Mouse (Mus musculus) forelimb bud, embryonic 11.5 days (tissue): Measurements from ENCODE around the gene Dync1i1.

Source experiments
- DNase-seq: peaks from one replicate; pipeline ENCODE4 v3.0.0-alpha.2; 2012; ENCODE audit warnings: low read depth, low spot score

Gene Dync1i1

DNA sequence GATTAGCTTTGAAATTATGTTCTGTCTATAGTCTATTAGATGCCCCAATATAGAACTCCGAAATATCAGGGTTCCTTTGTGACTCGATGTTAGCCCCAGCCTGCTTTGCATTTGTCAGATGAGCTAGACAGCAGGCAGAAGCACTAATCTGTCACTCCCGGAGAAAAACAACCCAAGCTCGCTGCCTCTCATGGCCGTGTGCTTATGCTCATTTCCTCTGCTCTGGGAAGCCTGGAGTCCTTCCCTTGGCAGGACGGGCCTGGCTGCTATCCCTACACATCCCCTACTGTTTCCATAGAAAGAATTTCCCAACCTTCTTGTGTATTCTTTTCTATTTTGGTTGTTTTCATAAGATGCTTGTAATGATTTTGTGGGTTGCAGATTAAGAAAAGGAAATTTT, 130.1 kb downstream of the Dync1i1 start:
- no peak for DNase-seq

DNA sequence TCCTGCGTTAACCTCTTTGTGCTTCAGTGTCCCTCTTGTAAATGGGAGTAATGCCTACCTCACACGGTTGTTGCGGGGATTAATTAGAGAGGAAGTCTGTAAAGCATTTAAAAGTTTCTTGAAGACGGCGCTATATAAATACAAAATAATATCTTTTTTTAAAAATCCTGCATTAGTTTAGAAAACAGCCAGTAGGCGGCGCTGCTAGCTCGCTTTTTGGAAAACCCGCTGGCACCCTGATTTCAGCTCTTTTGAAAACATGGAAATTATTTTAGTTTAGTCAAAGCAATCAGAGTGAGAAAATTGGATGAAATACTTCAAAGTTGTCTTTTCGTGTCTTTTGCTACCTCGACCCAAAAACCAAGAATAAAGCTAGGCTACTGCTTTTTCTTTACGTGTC, 132.9 kb downstream of the Dync1i1 start:
- peak; percentile 66 for DNase-seq

DNA sequence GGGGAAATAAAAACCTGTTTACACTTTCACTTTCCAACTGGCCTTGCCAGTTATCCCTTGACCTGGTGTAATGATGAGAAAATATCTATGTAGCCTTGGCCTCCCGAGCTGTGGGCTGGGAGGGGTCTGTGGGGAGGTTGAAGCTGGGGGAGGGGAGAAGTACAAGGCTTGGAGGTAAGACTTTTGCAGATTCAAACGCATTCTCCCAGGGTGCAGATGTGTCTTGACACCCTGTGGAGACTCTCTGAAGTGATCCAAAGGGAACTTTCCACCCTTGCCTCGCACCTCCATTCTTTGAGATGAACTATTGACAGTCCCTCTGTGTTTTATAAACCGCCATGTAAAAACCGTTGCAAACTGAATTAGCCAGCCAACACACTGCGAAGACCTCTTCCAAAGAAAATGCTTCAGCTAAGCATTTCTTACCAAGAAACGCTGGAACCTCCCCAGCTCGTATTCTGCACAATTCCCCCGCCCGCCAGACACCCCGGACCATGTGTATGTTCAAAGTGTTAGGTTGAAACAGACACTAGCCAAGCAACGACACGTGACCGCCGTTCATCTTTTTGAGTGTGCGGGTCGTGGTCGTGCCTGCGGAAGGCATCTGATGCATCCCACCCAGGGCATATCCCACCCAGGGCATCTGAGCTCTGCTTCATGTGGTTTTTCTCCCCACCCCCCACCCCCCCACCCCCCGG, 133.6 kb downstream of the Dync1i1 start:
- DNase-seq: peak; percentile 10

DNA sequence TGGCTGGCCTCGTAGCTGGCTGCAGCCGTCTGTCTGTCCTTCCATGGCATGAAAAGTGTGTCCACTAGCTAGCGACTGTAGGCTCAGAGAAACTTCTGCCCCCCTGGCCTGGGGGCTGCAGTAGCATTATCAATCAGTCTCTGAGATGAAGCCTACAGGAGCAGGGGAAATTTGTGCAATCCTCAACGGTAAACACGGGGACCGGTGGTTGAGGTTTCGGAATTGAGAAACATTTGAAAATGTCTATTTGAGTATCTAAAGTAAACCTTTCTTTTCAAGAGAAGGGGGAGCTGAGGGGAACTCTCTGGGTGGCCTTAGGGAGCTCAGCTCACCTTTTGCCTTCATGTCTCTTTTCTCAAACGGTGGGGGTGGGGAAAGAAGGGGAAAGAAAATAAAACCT, 134.2 kb downstream of the Dync1i1 start:
- DNase-seq: no peak

DNA sequence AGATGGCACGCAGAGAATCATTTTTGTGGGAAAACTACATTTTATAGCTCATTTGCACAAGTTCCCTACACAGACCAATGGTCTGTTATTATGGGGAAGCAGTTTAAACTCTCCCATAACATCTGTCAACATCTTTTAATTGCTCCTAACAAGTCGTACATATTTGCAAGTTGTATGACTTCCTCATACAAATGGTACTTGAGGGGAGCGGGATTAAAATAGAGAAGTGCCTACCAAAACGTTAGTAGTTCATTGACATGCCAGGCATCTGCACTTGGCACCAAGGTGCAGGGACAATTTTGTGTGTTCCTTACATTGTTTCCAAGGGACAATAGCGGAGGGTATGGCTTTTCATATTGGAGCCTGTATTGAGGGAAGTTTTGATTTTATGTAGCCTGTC, 140.7 kb downstream of the Dync1i1 start:
- no peak for DNase-seq

DNA sequence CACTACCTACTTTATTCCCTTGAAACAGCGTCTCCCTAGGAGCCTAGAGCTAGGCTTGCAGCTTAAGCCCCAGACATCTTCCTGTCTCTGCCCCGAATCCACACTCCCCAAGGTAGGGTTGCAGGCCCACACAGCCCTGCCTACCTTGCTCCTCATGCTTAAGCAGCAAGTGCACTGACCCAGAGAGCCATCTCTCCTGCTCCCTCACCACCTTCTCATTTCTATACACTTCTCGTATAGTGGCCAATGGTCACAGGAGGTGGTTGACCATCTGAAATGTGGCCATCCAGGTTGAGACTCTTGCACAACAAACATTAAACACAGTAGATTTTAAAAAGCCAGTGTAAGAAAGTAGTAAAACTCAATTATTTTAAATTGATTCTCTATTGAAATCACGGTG, 141.8 kb downstream of the Dync1i1 start:
- DNase-seq: no peak

DNA sequence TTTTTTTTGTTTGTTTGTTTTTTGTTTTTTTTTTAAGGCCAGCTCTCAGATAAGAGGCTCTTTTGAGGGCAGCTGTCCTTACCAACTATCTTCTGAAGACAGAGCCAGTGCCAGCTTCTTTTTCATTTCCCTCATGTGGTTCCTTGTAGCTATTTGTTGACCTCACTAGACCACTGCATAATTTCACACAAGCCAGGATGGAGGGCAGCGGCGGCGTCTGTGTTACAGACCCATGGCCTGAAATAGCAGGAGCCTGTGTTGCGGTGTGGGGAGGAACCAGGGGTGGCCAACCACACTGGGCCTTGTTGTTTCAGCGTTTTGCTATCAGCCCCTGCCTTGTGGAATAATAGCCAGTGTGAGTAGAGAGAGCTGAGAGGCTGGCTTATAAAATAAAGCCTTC, 145.6 kb downstream of the Dync1i1 start:
- DNase-seq: no peak

DNA sequence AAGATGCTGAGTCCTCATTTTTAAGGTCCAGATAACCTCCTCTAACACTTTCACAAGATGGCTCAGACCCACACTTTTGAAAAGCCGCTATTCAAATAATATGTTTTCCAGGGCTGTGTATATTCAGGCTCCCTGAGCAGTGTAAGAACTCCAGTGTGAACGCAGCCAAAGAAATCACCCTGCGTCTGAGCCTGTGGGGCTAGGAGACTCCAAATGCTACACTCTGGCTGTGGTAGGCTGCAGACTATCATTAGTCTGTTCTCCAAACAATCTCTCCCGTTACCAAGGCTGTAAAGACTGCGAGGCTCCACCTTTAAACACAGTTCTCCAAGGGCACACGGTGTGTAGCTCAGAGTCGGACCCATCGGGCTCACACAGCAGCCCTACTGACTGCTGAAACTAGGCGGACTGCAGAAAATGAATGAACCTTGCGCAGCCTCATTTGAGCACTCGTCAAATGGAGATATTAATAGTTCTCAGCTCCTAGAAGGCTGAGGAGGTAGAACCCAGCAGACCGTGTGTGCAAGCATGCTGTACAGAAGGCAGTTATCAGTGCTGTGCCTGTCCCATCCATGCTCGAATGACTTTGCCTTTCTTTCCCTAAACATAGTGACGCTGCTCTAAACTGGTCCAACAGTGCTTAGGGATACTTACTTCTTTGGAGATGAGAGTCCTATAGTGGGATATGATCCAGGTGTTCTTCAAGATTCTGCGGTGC, 146.3 kb downstream of the Dync1i1 start:
- DNase-seq: no peak

DNA sequence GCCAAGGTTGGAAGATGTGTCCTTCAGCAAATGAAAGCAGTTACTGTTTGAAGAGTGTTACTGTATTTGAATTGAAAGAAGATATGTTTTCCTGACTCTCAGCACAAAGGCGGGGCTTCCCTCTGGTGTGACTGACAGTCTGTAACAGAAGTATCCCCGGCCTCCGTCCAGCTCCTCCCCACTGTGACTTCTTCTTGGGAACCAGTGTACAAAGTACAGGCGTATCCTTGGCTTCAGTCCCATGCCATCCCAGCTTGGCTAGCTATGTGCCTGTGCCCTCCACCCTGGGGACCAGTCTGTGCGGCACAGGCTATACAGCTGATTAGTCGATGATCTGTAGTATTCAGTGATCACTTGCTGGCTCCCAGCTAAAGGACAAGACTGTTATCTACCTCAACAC, 163.9 kb downstream of the Dync1i1 start:
- DNase-seq: no peak

DNA sequence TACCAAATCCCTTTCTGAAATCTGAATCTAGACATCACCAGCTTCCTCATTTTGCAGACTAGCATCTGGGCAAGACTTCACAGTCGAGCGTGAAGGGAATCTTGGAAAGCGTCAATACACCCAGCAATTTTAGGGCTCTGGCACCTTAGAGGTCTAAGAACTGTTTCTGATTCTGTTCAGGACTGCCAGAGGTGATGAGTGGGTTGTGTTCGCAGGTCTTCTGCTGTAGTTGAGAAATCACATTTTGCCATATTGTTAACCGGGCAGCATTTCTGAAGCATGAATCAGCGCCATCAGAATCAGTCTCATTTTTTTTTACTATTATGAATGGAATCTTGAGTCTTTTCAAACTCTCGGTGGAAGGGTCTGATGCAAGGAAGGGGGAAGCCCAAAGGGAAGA, 185.9 kb downstream of the Dync1i1 start:
- DNase-seq: no peak

DNA sequence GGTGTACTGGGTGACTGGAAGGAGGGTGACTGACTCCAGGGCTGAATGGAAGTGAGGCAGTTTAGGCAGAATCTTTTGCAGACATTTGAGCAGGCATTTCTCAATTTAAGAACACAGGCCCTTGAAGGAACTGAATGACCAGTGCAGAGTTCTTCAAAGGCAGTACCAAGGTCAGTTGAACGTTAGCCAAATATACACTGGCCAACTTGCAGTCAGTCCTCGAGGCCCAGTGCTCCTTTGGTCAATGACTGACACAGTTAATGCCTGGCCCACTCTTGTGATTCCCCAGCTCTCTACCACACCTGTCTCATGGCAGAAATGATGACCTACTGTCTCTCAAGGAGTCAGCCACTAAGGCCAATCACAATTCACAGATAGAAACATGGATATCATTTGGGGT, 189.6 kb downstream of the Dync1i1 start:
- no peak for DNase-seq

DNA sequence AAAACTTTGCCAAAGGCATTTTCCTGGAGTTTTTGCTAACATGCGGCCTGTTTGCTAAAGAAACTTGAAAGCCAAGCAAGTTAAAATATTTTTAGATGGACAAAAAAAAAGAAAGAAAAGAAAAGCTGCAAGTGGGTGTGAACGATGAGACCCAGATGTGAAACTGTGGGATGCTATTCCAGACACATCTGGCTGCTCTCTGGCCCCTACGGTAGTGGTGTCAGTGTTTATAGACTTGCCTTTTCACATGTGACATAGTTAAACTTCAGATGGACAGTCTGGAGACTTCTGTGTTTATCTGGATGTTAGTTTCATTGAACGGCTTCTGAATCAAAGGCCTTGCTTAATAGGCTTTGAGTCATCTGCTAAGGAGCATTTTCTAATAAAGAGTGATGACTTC, 195.2 kb downstream of the Dync1i1 start:
- DNase-seq: peak; percentile 39

DNA sequence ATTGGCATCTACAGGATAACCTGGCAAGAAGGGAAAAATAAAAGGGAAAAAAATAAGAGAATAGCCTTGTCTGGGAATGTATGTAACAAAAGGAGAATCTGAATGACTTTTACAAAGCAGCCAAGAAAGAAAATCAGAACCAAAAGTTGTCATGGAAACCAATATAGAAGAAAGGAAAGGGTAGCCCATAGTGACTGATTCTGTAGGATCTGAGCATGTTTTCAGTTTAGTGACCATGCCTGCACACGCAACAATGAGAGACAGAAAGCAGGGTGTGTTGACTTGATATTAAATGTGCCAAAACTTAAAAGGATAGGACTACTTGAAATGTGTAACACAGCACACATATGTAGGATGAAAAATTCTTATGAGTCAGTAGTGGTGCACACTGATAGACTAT, 197.2 kb downstream of the Dync1i1 start:
- DNase-seq: no peak

DNA sequence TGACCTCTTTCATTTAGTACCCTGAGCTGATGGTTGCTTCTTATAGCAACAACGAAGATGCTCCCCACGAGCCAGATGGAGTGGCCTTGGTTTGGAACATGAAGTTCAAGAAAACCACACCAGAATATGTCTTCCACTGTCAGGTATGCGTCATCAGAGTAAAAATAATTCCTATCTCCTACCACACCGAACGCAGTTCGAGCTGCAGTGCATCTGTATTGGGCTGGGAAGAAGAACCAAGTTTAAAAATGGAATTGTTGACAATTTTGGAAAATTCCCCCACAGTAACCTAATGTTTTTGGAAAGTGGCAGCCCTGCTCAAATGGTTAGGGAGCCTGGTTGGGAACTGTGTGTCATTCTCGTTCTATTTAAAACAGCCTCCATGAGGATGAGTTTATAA, 197.7 kb downstream of the Dync1i1 start:
- DNase-seq: no peak

DNA sequence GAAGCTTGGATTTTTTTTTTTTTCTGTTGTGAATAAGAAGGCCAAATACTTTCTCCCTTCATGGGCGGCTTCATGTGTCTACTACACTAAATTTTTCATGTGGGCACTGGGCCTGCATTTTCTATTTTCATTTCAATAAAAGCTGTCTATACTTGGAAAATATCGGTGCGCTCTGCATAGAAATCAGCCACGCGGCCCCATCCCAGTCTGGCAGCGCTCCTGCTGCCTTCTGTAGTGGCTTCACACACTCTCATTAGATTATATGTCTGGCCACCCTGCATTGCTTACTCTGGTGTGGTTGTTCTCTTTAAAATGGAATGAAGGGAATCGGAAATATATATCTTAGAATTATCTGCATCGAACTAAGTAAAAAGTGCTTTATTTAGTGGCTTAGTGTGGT, 204.7 kb downstream of the Dync1i1 start:
- no peak for DNase-seq

DNA sequence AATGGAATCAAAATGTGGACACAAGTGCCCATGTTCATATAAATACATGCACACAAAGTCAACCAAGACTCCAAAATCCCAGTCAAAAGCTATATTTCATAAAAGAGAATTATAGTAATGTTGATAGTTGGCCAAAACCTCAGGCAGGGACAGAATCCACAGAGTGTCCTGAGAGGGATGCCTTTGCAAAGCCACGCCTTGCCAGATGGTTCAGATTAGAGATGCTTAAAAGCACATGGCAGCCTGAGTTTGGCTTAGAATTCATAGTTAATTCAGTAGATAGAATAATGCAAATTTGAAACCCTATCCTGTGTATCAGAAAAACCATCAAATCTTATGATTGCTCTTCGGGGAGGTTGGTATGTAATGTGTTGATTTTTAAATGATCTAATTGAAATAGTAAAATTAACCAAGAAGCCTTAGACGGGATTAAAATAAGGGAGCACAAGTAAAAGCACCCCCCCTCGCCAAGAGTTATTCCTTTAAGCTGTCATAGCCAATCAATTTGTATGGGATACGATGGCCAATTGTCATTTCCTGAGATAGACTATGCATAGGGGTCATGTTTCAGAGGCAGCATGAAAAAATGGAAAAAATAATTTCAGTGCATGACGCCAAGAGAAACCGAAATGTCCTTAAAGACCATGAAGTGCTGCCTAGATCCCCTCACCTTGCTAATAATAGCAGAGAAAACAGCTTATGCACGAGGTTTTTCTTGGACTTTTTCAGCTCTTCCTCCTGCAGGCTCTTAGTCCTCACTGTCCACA, 210.3 kb downstream of the Dync1i1 start:
- peak; percentile 30 for DNase-seq

DNA sequence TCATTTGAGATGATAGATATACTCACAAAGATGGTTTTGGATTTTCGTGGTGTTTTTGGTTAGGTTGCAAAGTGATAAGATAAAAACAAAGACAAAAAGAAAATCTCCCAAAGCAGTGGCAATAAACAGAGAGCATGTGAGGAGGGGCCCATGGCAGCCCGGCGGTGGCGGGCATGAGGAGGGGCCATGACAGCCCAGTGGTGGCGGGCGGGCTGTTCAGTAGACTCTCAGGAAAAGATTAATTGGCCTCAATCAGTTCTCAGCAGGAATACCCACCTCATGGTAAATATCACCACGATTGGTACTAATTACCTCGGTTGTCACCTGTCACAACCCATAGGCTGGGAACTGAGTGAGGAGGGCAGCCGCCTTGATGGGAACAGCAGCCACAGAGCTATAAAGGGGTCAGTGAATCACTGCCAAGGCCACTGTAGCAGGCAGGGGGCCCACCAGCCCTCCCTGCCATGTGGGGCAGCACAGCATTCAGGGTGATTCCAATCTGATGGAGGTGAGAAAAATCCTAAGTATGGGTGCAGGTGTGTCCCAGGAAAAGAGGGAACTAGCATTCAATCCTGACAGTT, 224.5 kb downstream of the Dync1i1 start:
- DNase-seq: peak; percentile 31

DNA sequence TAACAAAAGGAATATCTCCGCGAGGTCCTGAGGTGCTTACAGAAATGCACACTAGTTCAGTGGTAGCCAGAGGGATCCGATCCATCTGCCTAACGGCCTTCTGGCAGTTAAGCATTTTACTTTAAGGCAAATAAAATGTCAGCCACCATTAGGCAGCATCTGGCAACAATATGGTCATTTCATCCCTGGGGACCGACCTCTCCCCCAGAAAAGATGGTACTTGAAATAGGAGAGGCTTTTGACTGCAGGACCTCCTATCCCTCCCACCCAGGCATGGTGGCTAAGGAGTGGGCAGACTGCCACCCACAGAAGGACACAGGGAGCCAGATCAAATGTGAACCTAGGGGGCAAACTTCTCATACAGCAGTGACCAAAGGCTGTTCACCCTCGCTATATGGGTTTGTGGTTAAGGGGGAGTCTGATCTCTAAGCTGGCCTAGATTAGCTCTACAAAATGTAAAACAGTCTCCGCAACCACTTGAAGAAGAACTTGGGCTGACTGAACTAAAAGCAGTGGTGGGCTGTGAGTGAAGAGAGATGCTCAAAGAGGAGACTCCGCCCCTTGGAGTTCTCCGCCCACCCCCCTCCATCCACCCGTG, 231.0 kb downstream of the Dync1i1 start:
- DNase-seq: peak; percentile 49

DNA sequence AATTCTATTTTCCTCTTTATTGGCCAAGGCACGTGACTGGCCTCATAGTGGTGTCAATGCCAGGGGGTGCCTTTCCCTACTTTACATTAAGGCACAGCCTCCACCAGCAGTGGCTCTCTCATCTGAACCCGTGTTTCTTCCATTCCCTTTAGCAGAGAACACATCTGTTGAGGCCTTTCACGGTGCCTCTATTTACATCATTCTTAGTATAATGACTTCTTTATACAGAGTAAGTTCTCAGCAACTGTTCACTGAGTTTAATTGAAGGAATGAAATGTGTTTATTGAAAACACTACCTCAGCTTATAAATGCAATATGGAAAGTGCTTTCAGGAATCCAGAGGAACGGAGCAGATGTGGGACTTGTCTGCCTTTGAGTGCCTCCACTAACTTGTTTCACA, 235.3 kb downstream of the Dync1i1 start:
- DNase-seq: no peak

DNA sequence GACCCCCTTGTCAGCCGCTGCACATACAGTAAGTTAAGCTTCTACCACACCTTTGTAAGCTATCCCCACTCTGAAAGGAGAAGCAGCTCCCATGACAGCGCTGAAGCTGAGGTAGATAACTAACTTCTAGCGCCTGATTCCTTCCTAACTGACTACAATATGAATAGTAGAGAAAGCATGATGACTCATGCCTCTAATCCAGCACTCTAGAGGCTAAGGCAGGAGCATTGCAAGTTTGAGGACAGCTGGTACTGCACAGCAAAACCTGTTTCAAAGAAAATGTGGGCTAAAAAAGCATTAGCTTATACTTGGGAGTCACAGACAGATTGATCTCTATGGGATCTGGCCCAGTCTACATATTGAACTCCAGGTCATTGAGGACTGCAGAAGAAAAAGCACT, 236.5 kb downstream of the Dync1i1 start:
- DNase-seq: no peak

DNA sequence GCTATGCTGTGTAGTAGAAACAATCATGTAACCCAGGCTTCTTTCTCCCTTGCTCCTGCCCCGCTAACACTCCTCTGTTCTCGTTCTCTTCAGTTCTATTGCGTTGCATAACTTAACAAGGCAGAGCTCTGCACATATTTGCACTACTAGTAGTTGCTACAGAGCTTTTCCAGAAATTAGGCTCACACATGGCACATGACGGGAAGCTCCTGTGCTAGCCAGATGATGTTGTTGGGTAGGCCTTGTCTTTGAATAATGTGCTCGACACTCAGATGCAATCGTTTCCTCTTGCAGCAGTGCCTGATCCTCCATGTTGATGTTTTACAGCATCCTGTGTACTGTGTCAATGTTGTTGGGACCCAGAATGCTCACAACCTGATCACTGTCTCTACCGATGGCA, 240.9 kb downstream of the Dync1i1 start:
- DNase-seq: no peak
